Mouse (Mus musculus) bone marrow macrophage, adult 2 months (primary cell): ENCODE data around the gene Gpr22. TPM values are rescaled to one million over a fixed set of nuclear protein-coding genes. Genes with fewer than 3 reads are reported as not detected.

Source experiments
- H3K27ac ChIP-seq: 2 replicates; pipeline ENCODE4 v1.5.1; 2012; ENCODE audit warnings: low read depth, low read length; ENCODE audit not compliant: insufficient read depth
- H3K4me1 ChIP-seq: 2 replicates; pipeline ENCODE4 v1.6.1; 2012; ENCODE audit warnings: low read length; ENCODE audit not compliant: control insufficient read depth, insufficient read depth
- H3K4me3 ChIP-seq: 2 replicates; pipeline ENCODE4 v1.5.1; 2012; ENCODE audit warnings: mild to moderate bottlenecking, low read length, moderate library complexity; ENCODE audit not compliant: insufficient read depth
- CTCF ChIP-seq: IDR thresholded peaks from 2 replicates; pipeline ENCODE4 v1.5.1; 2012; ENCODE audit warnings: low read depth, mild to moderate bottlenecking, low read length, moderate library complexity
- POLR2A ChIP-seq: IDR thresholded peaks from 2 replicates; pipeline ENCODE4 v1.6.1; 2012; ENCODE audit warnings: mild to moderate bottlenecking, low read depth, low read length, borderline replicate concordance
- polyA plus RNA-seq: library from polyadenylated mRNA; stranded (reverse); fragments of >200 nt; gene quantifications from 2 replicates; pipeline ENCODE4 v1.2.4, GENCODE M21; 2012; ENCODE audit not compliant: missing spikeins, insufficient read depth, insufficient read length

Gene Gpr22
- polyA plus RNA-seq, 1 experiment: not detected

- TF ChIP-seq CTCF (no peak), POLR2A (no peak)
- Histone ChIP-seq H3K4me1 (no peaks in the 10 kb centered on the region), H3K27ac (no peak overlapping the region), H3K4me3 (no peak overlapping the region)
Measured at GRCm38 (mm10) chr12:31693278-31693677, 20.5 kb downstream of the Gpr22 start.

- H3K4me1 ChIP-seq: no peaks in the 10 kb centered on the region
- TF ChIP-seq CTCF: no peak
- no peak for TF ChIP-seq POLR2A
- H3K4me3 ChIP-seq: no peak overlapping the region
- H3K27ac ChIP-seq: no peak overlapping the region
Measured at GRCm38 (mm10) chr12:31686679-31687078, 27.1 kb downstream of the Gpr22 start.

GRCm38 (mm10) chr12:31667187-31667586, 46.6 kb downstream of the Gpr22 start:
- TF ChIP-seq CTCF (no peak), POLR2A (no peak)
- H3K27ac ChIP-seq: no peak overlapping the region
- H3K4me3 ChIP-seq: no peak overlapping the region
- H3K4me1 ChIP-seq: no peaks in the 10 kb centered on the region

- H3K4me3 ChIP-seq: no peak overlapping the region
- H3K4me1 ChIP-seq: no peaks in the 10 kb centered on the region
- no peak overlapping the region for H3K27ac ChIP-seq
- TF ChIP-seq POLR2A (no peak), CTCF (no peak)
Measured at GRCm38 (mm10) chr12:31665999-31666398, 47.7 kb downstream of the Gpr22 start.

Other genes starting within 250 kb of the Gpr22 start
- 20.7 and 24.7 TPM in 2 replicates for gene Cbll1, start 214.3 kb downstream of the Gpr22 start, polyA plus RNA-seq
- not detected in 2 replicates for gene Slc26a4, start 154.0 kb downstream of the Gpr22 start, polyA plus RNA-seq
- gene Bcap29, start 79.3 kb downstream of the Gpr22 start, polyA plus RNA-seq: 40.5 and 40.8 TPM in 2 replicates
- 1.3 and 2.7 TPM in 2 replicates for gene Dus4l, start 59.1 kb downstream of the Gpr22 start, polyA plus RNA-seq
- 28.1 and 36.5 TPM in 2 replicates for gene Cog5, start 59.1 kb downstream of the Gpr22 start, polyA plus RNA-seq
- 89.7 and 112 TPM in 2 replicates for gene Hbp1, start 236.6 kb upstream of the Gpr22 start, polyA plus RNA-seq